Mouse (Mus musculus): ENCODE results near the gene Cd300lg.

Cd300lg gene

GRCm38 (mm10) chr11:102096446-102096845, 55.1 kb downstream of the Cd300lg start:
- DNase-seq (ENCODE audit: low spot score in 2 of 2) = no peak

GRCm38 (mm10) chr11:102096887-102097391, 55.6 kb downstream of the Cd300lg start:
- peak; percentile 60 to 63 for DNase-seq (ENCODE audit: low spot score in 2 of 2)

- DNase-seq (ENCODE audit: low spot score in 2 of 2) = no peak
Measured at GRCm38 (mm10) chr11:102101219-102101618, 59.9 kb downstream of the Cd300lg start, which contains the start of gene Ppy. TSS of gene Ppy (minus strand) at chr11:102101319.

GRCm38 (mm10) chr11:102102485-102103258, 61.4 kb downstream of the Cd300lg start:
- peak; percentile 60 to 72 for DNase-seq (ENCODE audit: low spot score in 2 of 2)

Data from right cerebral cortex, adult 2 months (tissue).